Mouse (Mus musculus) midbrain, postnatal 0 days (tissue): Measurements from ENCODE around the gene Neu3. TPM values are rescaled to one million over a fixed set of nuclear protein-coding genes. Genes with fewer than 3 reads are reported as not detected.

Source experiments
- ATAC-seq: fragments of 200-750 bp; cut with Nextera tagmentation; 2 replicates; pipeline ENCODE4 v1.8.0; 2017; ENCODE audit warnings: moderate number of reproducible peaks, mild to moderate bottlenecking, moderate TSS enrichment, moderate library complexity; ENCODE audit not compliant: low FRiP score
- DNase-seq: peaks from one replicate; pipeline ENCODE4 v3.0.0-alpha.2; 2015; ENCODE audit warnings: low spot score
- H3K27ac ChIP-seq: fragments of 300-500 bp; sonication (generic); 2 replicates; pipeline ENCODE4 v1.5.1; 2014; ENCODE audit warnings: low read depth, mild to moderate bottlenecking, low read length, mixed read lengths
- H3K27me3 ChIP-seq: fragments of 300-500 bp; sonication (generic); 2 replicates; pipeline ENCODE4 v1.6.1; 2014; ENCODE audit warnings: low read length, control low read depth, mixed read lengths; ENCODE audit not compliant: insufficient read depth
- H3K36me3 ChIP-seq: fragments of 300-500 bp; sonication (generic); 2 replicates; pipeline ENCODE4 v1.6.1; 2014; ENCODE audit warnings: low read length, control low read depth, mixed read lengths; ENCODE audit not compliant: insufficient read depth
- H3K4me1 ChIP-seq: fragments of 300-500 bp; sonication (generic); 2 replicates; pipeline ENCODE4 v1.6.1; 2014; ENCODE audit warnings: mild to moderate bottlenecking, control low read depth, antibody characterized with exemption, low read length, mixed read lengths; ENCODE audit not compliant: insufficient read depth
- H3K4me2 ChIP-seq: fragments of 300-500 bp; sonication (generic); 2 replicates; pipeline ENCODE4 v1.6.1; 2014; ENCODE audit warnings: low read depth, mild to moderate bottlenecking, low read length, mixed read lengths; ENCODE audit not compliant: poor library complexity, severe bottlenecking
- H3K4me3 ChIP-seq: fragments of 300-500 bp; sonication (generic); 2 replicates; pipeline ENCODE4 v1.5.1; 2014; ENCODE audit warnings: low read depth, mild to moderate bottlenecking, low read length, moderate library complexity
- H3K9ac ChIP-seq: fragments of 300-500 bp; sonication (generic); replicated peaks from 2 replicates; pipeline ENCODE4 v1.6.1; 2014; ENCODE audit warnings: mild to moderate bottlenecking, low read length, moderate library complexity, mixed read lengths; ENCODE audit not compliant: poor library complexity, severe bottlenecking
- H3K9me3 ChIP-seq: fragments of 300-500 bp; sonication (generic); 2 replicates; pipeline ENCODE4 v1.6.1; 2016; ENCODE audit warnings: low read length, control low read depth
- CTCF ChIP-seq: IDR thresholded peaks from 2 replicates; pipeline ENCODE4 v1.5.1; 2016; ENCODE audit warnings: antibody characterized with exemption, mild to moderate bottlenecking
- WGBS: fragments of 180-500 bp; shearing (Covaris S2); extraction: QIAGEN DNeasy Blood & Tissue Kit; methylation state at CpG from one replicate; pipeline ENCODE4 v1.1.7; 2014; 5-methylcytosine and 5-hydroxymethylcytosine counted together
- polyA plus RNA-seq: library from polyadenylated mRNA; unstranded; fragments of >200 nt; fragmentation: Nextera tagmentation; extraction: Ambion mirVana; gene quantifications from 2 replicates; pipeline ENCODE4 v1.2.1, GENCODE M21; 2015
- total RNA-seq: library from RNA; depleted of rRNA; stranded (reverse); fragments of >200 nt; gene quantifications from 2 replicates; pipeline ENCODE4 v1.2.3, GENCODE M21; 2014

The Neu3 gene
- total and polyA plus RNA-seq, 2 experiments from 2014 or later: 1.8 TPM

DNA sequence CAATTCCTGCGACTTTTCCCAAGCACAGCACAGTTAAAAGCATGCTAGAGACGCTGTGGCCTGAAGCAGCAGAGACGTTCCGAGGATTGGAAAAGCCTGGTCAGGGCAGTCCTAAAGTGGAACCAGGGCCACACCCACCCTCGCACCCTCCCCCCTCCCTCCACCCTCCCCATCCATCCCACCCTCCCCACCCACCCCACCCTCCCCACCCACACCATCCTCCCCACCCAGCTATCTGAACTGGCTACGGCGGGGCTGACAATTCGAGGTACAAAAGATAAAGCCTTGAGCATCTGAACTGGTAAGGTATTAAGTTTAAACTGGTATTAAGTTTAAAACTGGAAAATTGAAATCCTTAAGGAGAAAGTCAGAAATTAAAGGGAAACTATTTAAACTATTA is 24.7 kb downstream of the Neu3 start:
- H3K4me2 ChIP-seq: no peak overlapping the region
- no peaks in the 10 kb centered on the region for H3K9me3 ChIP-seq
- DNase-seq: no peak
- H3K36me3 ChIP-seq: no peaks in the 10 kb centered on the region
- no peaks in the 10 kb centered on the region for H3K27me3 ChIP-seq
- no peak overlapping the region for H3K27ac ChIP-seq
- no peak overlapping the region for H3K9ac ChIP-seq
- 70% methylated on average over 8 of the region's 8 CpGs for WGBS
- no peaks in the 10 kb centered on the region for H3K4me1 ChIP-seq
- no peak overlapping the region for H3K4me3 ChIP-seq
- no peak for TF ChIP-seq CTCF
- no peak for ATAC-seq

DNA sequence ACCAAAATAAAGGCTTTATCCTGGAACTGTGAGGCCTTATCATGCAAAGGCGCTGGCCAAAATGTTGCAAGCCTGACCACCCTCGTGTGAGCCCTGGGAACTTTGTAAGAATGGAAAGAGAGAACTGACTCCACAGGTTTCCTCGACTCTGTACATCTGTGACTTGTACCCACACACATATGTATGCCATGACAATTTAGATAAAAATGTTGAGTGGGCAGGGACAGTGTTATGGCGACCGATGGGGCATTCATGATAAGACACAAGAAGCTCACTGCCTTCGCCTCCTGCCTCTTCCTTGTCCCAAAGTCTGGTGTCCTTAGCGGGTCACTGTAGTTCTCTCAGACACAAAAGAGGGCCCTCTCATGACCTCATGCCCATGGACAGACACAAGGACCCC is 29.1 kb downstream of the Neu3 start:
- Histone ChIP-seq H3K4me3 (no peak overlapping the region), H3K27me3 (no peaks in the 10 kb centered on the region), H3K9ac (no peak overlapping the region), H3K36me3 (no peaks in the 10 kb centered on the region), H3K4me1 (0 out of 2 replicates have a peak, but pooled peaks cover 4% of the 10 kb centered on the region), H3K4me2 (no peak overlapping the region), H3K9me3 (no peaks in the 10 kb centered on the region), H3K27ac (no peak overlapping the region)
- no peak for ATAC-seq
- 79% methylated on average over 7 of the region's 7 CpGs for WGBS
- no peak for DNase-seq
- TF ChIP-seq CTCF: no peak

- peak; percentile 93 for TF ChIP-seq CTCF
- H3K27me3 ChIP-seq: no peaks in the 10 kb centered on the region
- 34% methylated on average over 6 of the region's 6 CpGs for WGBS
- H3K4me3 ChIP-seq: no peak overlapping the region
- no peak overlapping the region for H3K9ac ChIP-seq
- H3K27ac ChIP-seq: no peak overlapping the region
- H3K4me2 ChIP-seq: no peak overlapping the region
- no peaks in the 10 kb centered on the region for H3K9me3 ChIP-seq
- 0 out of 2 replicates have a peak, but pooled peaks cover 4% of the 10 kb centered on the region for H3K4me1 ChIP-seq
- H3K36me3 ChIP-seq: no peaks in the 10 kb centered on the region
- peak; percentile 91 for DNase-seq
- no peak for ATAC-seq
Measured at GRCm38 (mm10) chr7:99797911-99798647, 30.1 kb downstream of the Neu3 start.

DNA sequence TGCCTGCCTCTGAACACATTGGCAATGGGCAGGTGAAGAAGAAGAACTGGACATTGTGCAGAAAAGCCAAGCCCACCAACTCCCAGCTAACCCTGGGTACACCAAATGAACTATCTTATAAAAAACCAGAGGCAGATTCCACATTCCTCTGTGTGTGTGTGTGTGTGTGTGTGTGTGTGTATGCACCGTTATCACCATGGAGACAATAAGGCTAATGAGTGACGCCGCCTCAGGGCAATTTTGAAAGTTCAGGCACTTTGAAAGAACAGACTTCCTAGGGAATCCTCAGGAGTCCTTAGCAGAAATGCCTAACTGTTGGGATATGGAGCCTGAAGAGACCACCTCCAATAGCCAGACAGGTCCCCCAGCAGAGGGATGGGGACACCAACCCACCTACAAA is 31.0 kb downstream of the Neu3 start:
- Histone ChIP-seq H3K4me2 (no peak overlapping the region), H3K27ac (no peak overlapping the region), H3K4me1 (0 out of 2 replicates have a peak, but pooled peaks cover 4% of the 10 kb centered on the region), H3K27me3 (no peaks in the 10 kb centered on the region), H3K9ac (no peak overlapping the region), H3K4me3 (no peak overlapping the region), H3K36me3 (no peaks in the 10 kb centered on the region), H3K9me3 (no peaks in the 10 kb centered on the region)
- no peak for ATAC-seq
- no peak for TF ChIP-seq CTCF
- DNase-seq: peak; percentile 39
- 64% methylated on average over 3 of the region's 3 CpGs for WGBS

GRCm38 (mm10) chr7:99796471-99796870 is 31.7 kb downstream of the Neu3 start:
- H3K27me3 ChIP-seq: no peaks in the 10 kb centered on the region
- H3K36me3 ChIP-seq: no peaks in the 10 kb centered on the region
- ATAC-seq (no peak), DNase-seq (no peak)
- H3K27ac ChIP-seq: no peak overlapping the region
- H3K4me3 ChIP-seq: no peak overlapping the region
- no peak overlapping the region for H3K4me2 ChIP-seq
- no peak for TF ChIP-seq CTCF
- H3K9me3 ChIP-seq: no peaks in the 10 kb centered on the region
- H3K4me1 ChIP-seq: 0 out of 2 replicates have a peak, but pooled peaks cover 4% of the 10 kb centered on the region
- no peak overlapping the region for H3K9ac ChIP-seq
- 62% methylated on average over 3 of the region's 3 CpGs for WGBS

DNA sequence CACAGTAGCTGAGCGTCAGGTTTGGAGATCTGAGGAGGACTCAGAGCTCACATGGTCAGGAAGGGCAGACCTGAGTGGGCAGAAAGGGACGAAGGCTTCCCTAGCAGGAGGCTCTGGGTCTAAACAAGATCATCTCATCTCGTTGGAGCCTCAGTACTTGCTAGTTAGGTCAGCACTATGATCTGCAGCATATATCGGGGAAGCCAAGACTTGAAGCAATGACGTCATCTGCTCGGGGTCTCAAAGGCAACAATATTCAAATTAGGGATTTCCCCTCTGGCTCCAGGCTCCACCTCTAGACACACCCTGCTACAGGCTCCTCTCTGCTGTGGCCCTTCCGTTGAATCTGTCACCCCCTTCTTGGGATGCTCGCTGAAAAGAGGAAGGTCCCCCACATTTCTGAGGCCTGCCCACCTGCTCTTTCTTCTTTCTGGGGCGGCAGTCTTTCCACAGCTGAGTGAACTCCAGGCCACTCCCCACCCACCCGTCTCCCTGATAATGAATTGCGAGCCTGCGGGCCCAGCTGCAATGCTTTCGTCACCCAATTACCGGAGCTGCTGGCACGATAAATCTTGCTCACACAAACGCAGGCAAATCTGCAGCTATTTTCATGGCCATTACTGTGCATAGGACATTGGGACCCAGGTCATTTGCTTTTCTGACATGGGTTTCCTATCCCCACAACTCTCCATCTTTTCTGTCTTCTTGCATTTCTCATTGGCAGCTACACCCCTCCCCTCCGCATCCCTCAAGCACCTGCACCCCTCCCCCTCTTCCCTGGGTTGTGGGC is 32.8 kb downstream of the Neu3 start:
- DNase-seq: peak; percentile 58

More for the DNA sequence above, 32.8 kb downstream of the Neu3 start:
- peak; percentile 36; the same call in 1 of the 2 replicates for ATAC-seq
- Histone ChIP-seq H3K27me3 (no peaks in the 10 kb centered on the region), H3K36me3 (no peaks in the 10 kb centered on the region), H3K9me3 (no peaks in the 10 kb centered on the region), H3K4me2 (peak overlapping the region; percentile 9; the same call in 1 of the 2 replicates), H3K9ac (0 out of 2 replicates have a peak overlapping the region, but pooled peaks have one; percentile 2), H3K4me3 (no peak overlapping the region), H3K27ac (no peak overlapping the region), H3K4me1 (0 out of 2 replicates have a peak, but pooled peaks cover 4% of the 10 kb centered on the region)
- TF ChIP-seq CTCF: no peak
- 14% methylated on average over 17 of the region's 17 CpGs for WGBS
